Mouse (Mus musculus): Measurements from ENCODE around the gene Hist1h2bg.
A peak's percentile ranks its signal among the peaks of the same experiment; 100 is the strongest.
"Not testable (repeated sequence)": the region's sequence is repeated elsewhere in the genome, so short reads cannot be mapped to it uniquely, and the experiment has no call there.

The Hist1h2bg gene

DNA sequence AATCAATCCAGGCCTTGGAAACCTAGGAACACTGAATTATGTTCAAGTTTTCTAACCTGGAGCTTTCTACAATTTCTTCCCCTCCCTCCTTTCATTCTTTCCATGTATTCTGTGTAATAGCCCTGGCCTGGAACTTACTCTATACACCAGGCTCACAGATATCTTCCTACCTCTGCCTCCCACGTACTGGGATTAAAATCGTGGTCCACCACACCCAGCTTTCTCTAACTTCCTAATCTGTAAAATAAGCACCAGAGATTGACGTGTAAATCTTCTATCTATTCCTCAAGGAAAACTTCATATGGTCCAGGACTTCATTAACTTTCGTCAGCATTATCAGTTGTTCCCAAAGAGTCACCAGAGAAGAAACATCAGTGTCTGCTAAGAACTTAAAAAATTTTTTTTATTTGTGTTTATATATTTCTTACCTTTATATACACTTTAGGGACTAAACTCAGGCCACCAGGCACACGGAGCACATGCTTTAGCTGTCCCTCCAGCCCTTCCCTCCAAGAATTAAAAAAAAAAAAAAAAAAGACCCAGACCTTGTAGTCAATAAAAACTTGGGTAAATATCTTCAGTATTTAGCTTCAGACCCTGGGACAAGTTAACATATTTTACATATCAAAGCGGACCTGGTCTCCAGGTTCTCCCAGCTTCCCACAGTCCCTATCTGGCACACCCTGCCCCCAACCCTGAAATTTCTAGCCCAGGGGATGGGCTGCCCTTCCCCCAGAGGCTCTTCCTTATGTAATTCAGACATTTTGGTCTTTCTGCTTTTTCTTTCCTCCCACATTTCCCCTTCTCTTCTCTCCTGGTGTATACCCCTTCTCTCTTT is 11.2 kb downstream of the Hist1h2bg start:
- DNase-seq (ENCODE audit: low read depth, low spot score), result peak; percentile 38

DNA sequence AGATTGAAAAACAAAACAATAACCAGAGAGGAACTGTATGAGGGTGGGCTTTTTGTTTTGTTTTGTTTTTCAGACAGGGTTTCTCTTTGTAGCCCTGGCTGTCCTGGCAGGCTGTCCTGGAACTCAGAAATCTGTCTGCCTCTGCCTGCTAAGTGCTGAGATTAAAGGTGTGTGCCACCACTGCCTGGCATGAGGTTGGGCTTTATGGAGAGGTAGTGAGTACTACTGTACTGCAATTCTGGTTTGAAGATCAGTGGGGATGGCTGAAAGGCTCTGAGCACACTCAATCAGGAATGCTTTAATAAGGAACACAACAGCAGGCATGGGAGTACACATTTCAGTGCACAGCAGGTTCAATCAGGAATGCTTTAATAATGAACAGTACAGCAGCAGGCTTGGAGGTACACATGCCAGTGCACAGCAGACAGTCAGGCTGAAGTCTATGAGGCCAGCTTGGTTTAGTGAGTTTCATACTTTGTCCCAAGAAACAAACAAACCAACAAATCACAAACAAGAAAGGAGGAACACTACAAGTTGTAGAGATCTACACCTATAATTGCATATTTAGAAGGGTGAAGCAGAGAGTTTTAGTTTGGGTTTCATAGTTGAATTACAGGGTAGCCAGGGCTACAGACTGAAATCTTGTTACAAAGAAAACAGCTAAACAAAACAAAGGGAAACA is 12.3 kb downstream of the Hist1h2bg start:
- DNase-seq (ENCODE audit: low read depth, low spot score), result peak; percentile 54

DNA sequence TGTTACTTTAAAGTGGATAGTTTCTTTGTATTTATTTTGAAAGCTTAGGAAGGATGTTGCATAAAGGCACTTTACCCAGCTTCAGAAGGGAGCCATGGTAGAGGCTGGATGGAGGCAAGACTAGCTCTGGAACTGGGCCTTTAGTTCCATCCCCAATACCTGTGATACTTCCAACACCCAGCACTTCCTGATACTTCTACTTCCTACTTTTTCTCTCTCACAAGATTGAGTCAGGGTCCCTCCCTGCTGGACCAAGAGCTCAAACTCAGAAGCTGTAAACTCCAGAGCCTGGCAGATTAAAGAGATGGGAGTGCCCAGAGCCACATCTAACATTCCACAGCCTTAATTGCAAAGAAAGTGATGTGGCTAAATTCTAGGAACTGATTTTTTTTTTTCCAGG is 13.1 kb downstream of the Hist1h2bg start:
- DNase-seq (ENCODE audit: low read depth, low spot score), result peak; percentile 56

DNA sequence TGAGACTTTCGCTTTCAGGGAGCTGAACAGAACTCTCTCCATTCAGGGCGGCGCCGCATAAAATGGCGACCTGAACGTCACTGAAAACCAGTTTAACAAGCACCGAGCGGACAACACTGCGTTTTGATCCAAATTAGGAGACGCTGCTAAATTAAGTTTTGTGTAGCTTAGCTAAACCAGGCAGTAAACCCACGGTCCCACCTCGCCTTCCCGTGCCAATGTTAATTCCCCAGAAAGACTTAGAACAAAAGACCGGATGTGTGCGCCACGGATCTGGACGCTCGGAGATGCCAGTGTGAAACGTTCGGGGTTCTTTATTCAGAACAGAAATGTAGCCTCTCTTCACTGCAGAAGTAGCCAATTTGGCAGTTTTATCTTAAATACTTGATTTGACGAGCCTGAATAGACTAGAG is 13.8 kb downstream of the Hist1h2bg start:
- DNase-seq (ENCODE audit: low read depth, low spot score), result peak; percentile 88

DNA sequence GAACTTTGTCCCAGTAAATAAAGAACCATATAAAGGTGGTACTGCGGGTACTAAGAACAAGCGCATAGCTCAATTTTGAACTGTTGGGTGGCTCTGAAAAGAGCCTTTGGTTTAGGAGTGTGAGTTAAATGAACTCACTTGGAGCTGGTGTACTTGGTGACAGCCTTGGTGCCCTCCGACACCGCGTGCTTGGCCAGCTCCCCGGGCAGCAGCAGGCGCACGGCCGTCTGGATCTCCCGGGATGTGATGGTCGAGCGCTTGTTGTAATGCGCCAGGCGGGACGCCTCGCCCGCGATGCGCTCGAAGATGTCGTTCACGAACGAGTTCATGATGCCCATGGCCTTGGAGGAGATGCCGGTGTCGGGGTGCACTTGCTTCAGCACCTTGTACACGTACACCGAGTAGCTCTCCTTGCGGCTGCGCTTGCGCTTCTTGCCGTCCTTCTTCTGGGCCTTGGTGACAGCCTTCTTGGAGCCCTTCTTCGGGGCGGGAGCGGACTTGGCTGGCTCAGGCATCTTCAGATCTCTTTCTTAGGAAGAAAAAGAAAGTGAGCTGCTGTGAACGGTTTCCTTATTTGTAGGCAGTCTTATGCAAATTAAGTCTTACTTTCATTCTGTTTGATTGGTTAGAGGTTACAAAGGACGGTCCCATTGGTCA is 14.4 kb downstream of the Hist1h2bg start:
- peak; percentile 93 for DNase-seq (ENCODE audit: low read depth, low spot score)

DNA sequence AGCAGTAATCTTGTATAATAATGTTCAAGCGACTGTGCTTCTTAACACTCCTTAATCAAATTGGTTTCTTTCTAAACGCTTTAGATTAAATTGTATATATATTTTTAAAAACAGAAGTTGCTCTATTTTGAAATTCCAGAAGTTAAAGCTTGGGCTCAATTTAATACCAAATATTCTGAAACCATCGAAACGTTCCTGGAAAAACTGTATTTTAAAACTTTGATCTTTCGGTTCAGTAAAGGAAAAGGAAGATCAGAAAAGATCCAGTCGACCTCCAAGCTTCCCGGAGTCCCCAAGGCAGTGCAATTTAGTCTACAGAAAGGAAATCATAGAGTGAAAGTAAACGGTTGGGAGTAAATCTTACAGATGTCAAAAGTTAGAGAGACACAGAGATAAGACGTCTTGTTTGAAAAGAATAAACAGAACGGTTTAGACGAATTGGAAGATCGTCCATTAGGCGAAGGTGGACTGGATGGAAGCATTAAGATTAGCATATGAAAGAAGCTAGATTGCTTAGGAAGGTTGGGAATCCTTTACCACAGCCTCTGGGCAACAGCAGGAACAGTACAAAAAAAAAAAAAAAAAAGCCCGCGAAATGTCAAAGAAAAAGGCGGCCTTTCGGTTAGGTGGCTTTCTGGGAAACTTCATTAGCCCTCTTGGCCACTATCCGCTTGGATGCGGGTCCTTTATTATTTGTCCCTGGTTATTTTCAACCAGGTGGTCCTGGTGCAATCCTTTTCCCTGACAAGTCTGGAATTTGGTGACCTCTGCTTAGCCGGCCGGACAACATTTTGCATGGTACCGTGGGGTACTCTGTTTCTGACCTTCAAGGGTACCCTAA is 15.1 kb downstream of the Hist1h2bg start:
- DNase-seq (ENCODE audit: low read depth, low spot score), result no peak

GRCm38 (mm10) chr13:23586940-23587225 is 15.7 kb downstream of the Hist1h2bg start:
- DNase-seq (ENCODE audit: low read depth, low spot score), result peak; percentile 19

- DNase-seq (ENCODE audit: low read depth, low spot score), result no peak
These were observed 20.0 kb downstream of the Hist1h2bg start for GRCm38 (mm10) chr13:23591206-23591605.

DNA sequence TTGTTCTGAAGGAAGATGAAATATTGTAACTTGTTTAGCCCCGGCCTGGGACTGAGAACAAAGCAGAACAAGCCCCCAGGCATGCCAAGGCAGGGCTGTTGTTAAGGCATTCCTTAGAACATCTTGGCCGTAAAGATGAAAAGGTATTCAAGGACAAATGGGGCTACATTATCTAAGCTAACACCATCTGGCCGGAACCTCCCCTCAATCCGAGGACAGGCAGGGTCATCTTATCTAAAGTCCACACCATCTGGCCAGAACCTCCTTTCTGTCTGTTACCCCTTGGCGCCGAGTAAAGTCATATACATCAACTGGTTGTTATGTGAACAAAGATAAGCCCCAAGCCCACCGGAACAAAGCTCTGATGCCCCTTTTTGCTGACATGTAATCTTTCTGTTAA is 20.7 kb downstream of the Hist1h2bg start:
- DNase-seq (ENCODE audit: low read depth, low spot score), result not testable (repeated sequence)

GRCm38 (mm10) chr13:23592614-23593013 is 21.4 kb downstream of the Hist1h2bg start:
- DNase-seq (ENCODE audit: low read depth, low spot score), result no peak

GRCm38 (mm10) chr13:23593051-23593770 is 22.0 kb downstream of the Hist1h2bg start:
- DNase-seq (ENCODE audit: low read depth, low spot score), result no peak

- DNase-seq (ENCODE audit: low read depth, low spot score), result no peak
These were observed 24.0 kb downstream of the Hist1h2bg start for GRCm38 (mm10) chr13:23595185-23595584.

DNA sequence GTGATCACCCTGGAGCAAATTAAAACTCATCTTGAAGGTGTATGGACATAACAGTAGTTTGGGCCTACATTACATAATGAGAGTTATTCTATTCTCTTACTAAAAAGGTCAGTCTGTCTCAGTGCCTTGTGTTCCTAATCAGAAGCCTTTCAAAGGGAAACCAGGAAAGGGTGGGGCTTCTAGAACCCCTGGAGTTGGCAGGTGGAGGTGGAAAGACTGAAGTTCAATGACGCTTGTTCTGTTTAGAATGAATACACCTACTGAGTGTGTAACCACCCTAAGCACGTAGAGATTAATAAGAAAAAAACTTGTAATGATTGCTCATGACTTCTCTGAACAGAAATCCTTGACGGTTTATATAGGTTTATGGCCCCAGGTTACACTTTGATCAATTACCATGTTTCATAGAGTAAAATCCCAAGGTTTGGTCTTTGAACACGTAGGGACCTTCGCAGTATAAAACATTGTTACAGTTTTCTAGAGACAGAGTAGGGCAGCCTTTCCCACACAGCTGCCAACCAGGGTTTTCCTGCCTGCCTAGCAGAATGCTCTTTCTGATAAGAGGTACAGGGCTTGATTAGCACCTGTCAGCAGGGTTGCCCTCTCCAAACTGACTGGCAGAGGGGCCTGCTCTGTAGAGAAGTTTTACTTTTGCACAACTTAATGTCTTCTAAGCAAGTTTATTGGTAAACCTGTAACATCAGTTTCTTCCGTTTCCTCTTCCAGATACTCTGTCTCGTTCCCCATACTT is 24.6 kb downstream of the Hist1h2bg start:
- no peak for DNase-seq (ENCODE audit: low read depth, low spot score)

DNA sequence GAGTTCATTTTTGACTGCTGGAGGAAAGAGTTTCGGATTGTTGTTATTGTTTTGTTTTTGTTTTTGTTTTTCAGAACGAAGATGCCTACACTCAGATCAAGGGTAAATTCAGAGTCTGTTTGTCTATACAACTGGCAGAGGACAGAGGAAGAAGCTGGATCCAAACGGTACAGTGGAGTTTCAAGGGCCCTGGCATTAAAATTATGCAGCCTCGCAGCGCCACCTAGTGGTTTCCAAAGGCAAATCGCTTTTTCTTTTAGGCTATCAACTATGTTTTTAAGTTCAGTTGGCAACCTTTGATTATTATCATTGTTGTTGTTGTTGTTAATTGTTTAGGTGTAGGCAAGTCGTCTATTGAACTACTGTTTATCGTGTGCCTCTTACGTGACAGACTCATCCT is 26.8 kb downstream of the Hist1h2bg start:
- peak; percentile 82 for DNase-seq (ENCODE audit: low read depth, low spot score)

GRCm38 (mm10) chr13:23603182-23603699 is 32.0 kb downstream of the Hist1h2bg start:
- no peak for DNase-seq (ENCODE audit: low read depth, low spot score)

DNA sequence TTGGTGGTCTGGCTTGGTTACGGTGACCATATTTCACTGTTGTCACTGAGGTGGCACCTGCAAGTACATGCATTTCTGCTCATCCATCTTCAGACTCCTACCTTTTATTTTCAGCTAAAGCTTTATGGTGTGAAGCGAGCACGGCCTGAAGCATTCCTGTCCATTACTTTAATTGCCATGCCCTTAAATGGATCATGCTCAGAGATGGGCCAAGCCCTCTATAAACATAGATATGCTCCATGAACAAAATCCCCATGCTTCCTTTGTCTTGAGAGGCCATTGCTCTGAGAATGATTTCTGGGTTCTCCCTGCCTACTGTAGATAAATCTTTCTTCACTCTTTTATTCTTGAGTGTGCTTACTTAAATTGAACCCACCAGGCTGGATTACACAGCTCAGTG is 33.3 kb downstream of the Hist1h2bg start:
- DNase-seq (ENCODE audit: low read depth, low spot score), result no peak

DNA sequence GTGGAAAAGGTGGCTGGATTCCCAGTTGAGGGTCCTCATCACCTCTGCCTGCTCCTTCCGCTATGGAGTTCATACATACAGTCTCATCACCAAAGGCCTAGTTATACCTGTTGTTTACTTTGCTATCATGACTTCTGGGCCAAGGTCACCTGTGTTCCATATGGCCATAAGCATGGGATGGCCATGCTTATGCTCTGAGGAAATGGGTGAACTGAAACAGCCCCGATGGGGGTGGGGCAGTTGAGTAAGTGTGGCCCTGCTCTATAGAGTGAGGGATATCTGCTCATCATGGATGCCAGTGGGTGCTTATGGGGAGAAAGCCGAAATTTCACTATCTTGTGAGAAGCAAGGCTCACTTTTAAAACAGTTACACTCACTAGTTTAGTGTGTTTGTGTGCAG is 33.9 kb downstream of the Hist1h2bg start:
- no peak for DNase-seq (ENCODE audit: low read depth, low spot score)

DNA sequence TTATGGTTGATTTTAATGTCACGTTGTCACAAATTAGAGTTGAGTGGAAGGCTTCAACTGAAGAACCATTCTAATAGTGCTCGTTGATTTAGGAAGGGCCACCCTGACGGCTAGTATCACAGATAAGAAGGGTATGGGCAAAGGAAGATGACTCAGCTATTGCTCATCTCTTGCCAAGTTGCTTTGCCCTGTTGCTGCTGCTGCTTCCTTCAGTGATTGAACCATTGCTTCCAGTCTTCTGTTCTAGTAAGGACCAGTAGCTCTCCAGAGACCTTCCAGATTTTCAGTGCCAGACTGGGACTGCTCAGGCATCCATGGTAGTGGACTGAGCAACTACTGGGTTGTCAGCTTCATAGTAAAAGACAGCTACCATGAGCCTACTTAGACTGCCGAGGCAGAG is 38.0 kb downstream of the Hist1h2bg start:
- DNase-seq (ENCODE audit: low read depth, low spot score), result no peak

DNA sequence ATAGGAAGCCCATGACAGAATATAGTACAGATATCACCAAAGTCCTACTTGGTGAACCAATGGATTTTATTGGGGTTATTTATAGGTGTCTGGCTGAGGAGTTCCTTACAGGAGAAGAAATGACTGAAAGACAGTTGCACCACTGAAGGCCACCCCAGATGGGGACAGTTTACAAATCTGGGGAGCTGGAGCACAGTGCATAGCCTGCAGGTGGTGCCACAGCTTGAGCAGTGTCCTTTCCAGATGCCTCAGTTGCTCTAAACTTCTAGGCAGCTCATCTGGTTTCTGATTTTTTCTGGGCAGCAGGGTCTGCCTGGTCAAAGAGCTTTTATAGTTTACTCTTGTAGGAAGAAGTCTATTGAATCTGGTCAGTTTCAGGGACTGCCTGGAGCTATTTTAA is 38.6 kb downstream of the Hist1h2bg start:
- no peak for DNase-seq (ENCODE audit: low read depth, low spot score)

DNA sequence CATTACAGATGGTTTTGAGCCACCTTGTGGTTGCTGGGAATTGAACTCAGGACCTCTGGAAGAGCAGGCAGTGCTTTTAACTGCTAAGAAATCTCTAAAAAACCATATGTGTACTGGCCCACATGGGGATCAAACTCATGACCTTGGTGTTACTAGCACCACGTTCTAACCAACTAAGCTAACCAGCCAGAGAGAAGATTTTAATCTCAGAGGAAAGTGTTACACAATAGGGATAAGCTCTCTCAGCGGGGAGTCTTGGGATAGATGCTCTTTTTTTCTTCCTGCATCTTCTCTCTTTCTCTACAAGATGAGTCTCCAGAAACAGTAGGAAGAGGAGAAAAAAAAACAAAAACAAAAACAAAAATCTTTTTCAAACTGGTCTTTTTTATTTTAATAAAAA is 39.2 kb downstream of the Hist1h2bg start:
- no peak for DNase-seq (ENCODE audit: low read depth, low spot score)

Measured in A20 (cell line).